Mouse (Mus musculus): ENCODE results near the gene Wdr13. TPM values are rescaled to one million over a fixed set of nuclear protein-coding genes. Genes with fewer than 3 reads are reported as not detected.

The Wdr13 gene
- polyA plus RNA-seq, 2 experiments: 4.4 to 14.5 TPM

DNA sequence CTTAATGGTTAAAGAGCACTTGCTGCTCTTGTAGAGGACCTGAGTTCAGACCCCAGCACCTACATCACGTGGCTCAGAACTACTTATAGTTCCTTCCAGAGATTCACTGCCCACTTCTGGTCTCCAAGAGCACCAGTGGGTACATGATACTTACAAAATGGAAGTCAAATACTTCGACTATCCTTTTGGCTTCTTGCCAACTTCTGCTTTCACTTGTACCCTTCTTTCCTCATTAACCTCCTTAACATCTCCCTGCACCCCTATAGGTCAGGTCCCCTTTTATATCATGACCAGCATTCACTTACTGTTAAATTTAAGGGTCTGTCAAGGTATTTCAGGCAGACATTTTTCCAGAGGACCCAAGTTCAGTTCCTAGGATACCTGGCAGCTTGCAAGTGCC, 3.2 kb upstream of the Wdr13 start:
- H3K36me3 ChIP-seq (replicated peaks; ENCODE audit: control insufficient read depth, insufficient read depth, low read depth): peaks cover 27% of the 10 kb centered on the region
- ATAC-seq (ENCODE audit: insufficient read depth): no peak
- no peak overlapping the region for H3K27ac ChIP-seq
- TF ChIP-seq CTCF (IDR thresholded peaks at IDR 0.05; ENCODE audit: low read depth) (no peak), EP300 (IDR thresholded peaks at IDR 0.05; ENCODE audit: low read depth) (no peak)
- H3K4me2 ChIP-seq (ENCODE audit: low read depth): no peak overlapping the region
- no peaks in the 10 kb centered on the region for H3K9me3 ChIP-seq (ENCODE audit: control insufficient read depth, low read length)
- WGBS (ENCODE audit: insufficient replicate concordance): 37% methylated on average over 2 of the region's 2 CpGs
- DNase-seq (ENCODE audit: low read depth in 3 of 3, low spot score in 3 of 3): no peak
- H3K27me3 ChIP-seq (ENCODE audit: control insufficient read depth, insufficient read depth, low read length): no peaks in the 10 kb centered on the region
- peaks cover 2 to 5% of the 10 kb centered on the region in 2 experiments; a peak in 2 of 4 replicates for H3K4me1 ChIP-seq (replicated peaks; ENCODE audit: control insufficient read depth in 2 of 2, insufficient read depth in 2 of 2, low read length in 1 of 2)
- no peak overlapping the region for H3K4me3 ChIP-seq (ENCODE audit: insufficient read depth in 1 of 2, low read depth in 2 of 2, low read length in 2 of 2)
- no peak overlapping the region for H3K9ac ChIP-seq (replicated peaks)

DNA sequence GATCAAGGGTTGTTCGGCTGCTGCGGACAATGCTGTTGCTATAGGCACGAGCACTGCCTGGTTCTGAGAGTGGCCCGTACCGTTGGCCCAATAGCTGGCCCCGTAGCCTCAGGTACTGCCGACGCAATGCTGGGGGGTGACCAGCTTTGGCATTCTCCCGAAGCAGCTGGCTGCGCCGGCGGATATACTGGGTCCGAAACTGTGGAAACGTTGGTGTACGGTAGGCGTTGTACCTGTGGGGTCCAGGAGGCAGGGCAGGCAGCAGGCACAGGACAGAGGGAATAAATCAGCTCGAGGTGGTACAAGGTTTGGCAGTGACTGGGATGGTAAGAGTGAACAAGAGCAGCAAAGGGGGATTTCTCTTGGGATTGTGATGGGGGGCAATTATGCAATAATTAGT, 1.3 kb downstream of the Wdr13 start:
- WGBS (ENCODE audit: insufficient replicate concordance): 78% methylated on average over 17 of the region's 17 CpGs
- H3K9ac ChIP-seq (replicated peaks): 0 out of 2 replicates have a peak overlapping the region, but pooled peaks have one; percentile 13
- DNase-seq (ENCODE audit: low read depth in 3 of 3, low spot score in 3 of 3) (no peak), ATAC-seq (ENCODE audit: insufficient read depth) (no peak)
- peaks cover 2 to 5% of the 10 kb centered on the region in 2 experiments; a peak in 2 of 4 replicates for H3K4me1 ChIP-seq (replicated peaks; ENCODE audit: control insufficient read depth in 2 of 2, insufficient read depth in 2 of 2, low read length in 1 of 2)
- no peaks in the 10 kb centered on the region; the same call in 1 of the 2 replicates for H3K36me3 ChIP-seq (replicated peaks; ENCODE audit: control insufficient read depth, insufficient read depth, low read depth)
- H3K4me3 ChIP-seq (ENCODE audit: insufficient read depth in 1 of 2, low read depth in 2 of 2, low read length in 2 of 2): peak overlapping the region; percentile 60 to 83
- H3K27me3 ChIP-seq (ENCODE audit: control insufficient read depth, insufficient read depth, low read length): no peaks in the 10 kb centered on the region
- TF ChIP-seq EP300 (IDR thresholded peaks at IDR 0.05; ENCODE audit: low read depth) (no peak), CTCF (IDR thresholded peaks at IDR 0.05; ENCODE audit: low read depth) (no peak)
- H3K4me2 ChIP-seq (ENCODE audit: low read depth): peak overlapping the region; percentile 88
- peak overlapping the region; percentile 59 for H3K27ac ChIP-seq
- no peaks in the 10 kb centered on the region for H3K9me3 ChIP-seq (ENCODE audit: control insufficient read depth, low read length)

DNA sequence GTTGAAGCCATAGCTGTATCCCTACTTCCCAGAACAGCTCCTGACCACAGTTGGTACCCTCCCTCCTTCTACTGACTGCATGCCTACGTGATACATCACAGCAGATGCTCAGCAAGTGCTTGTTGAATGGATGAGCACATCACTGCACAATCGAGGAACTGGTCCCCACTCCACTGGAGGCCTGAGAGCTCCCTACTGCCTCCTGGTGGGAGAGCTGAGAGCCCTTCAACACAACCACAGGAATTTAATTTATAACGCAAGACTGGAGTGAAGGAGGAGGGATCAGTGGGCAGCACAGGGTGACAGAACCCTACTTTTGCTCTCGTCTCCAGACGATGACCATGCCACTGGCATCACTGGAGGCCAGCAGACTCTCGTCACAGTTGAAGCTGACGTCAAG, 7.5 kb downstream of the Wdr13 start:
- H3K36me3 ChIP-seq (replicated peaks; ENCODE audit: control insufficient read depth, insufficient read depth, low read depth): no peaks in the 10 kb centered on the region; the same call in none of the 2 replicates

DNA sequence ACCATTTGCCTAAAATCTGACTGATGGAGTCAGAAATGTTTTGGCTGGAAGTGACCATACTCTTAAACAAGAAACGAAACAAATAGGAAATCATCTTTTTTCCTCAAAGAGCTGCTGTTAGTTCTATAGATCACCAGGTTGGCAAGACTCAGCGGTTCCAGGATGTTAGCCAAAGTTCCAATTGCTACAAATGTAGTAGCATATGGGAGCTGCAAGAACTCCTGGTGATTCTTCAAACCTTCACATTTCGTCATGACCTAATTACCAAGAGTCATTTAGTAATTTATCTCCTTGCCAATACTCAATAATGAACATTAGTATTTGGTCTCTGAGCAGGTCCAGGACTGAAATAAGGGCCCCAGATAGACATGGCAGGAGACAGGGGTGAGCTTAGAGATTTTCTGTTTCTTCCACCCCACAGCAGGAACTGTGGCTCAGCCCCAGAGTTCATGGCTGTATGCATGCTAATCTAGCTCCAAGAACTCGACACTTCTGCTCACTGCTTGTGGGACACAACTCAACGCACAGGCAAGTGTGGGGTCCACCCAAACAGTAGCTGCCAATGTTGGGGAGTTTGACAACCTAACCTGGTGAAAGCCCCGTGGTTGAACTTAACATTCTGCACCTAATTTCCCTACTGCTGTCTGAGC, 8.7 kb downstream of the Wdr13 start:
- no peak overlapping the region for H3K9ac ChIP-seq (replicated peaks)
- no peak for TF ChIP-seq EP300 (IDR thresholded peaks at IDR 0.05; ENCODE audit: low read depth)
- TF ChIP-seq CTCF (IDR thresholded peaks at IDR 0.05; ENCODE audit: low read depth): no peak

More for the DNA sequence above, 7.5 kb downstream of the Wdr13 start:
- Histone ChIP-seq H3K9ac (replicated peaks) (no peak overlapping the region), H3K4me2 (ENCODE audit: low read depth) (no peak overlapping the region), H3K27me3 (ENCODE audit: control insufficient read depth, insufficient read depth, low read length) (no peaks in the 10 kb centered on the region), H3K4me3 (ENCODE audit: insufficient read depth in 1 of 2, low read depth in 2 of 2, low read length in 2 of 2) (no peak overlapping the region), H3K27ac (no peak overlapping the region), H3K9me3 (ENCODE audit: control insufficient read depth, low read length) (no peaks in the 10 kb centered on the region), H3K4me1 (replicated peaks; ENCODE audit: control insufficient read depth in 2 of 2, insufficient read depth in 2 of 2, low read length in 1 of 2) (no peaks in the 10 kb centered on the region)
- TF ChIP-seq CTCF (IDR thresholded peaks at IDR 0.05; ENCODE audit: low read depth) (peak; percentile 63), EP300 (IDR thresholded peaks at IDR 0.05; ENCODE audit: low read depth) (no peak)
- ATAC-seq (ENCODE audit: insufficient read depth) (no peak), DNase-seq (ENCODE audit: low read depth in 3 of 3, low spot score in 3 of 3) (no peak)
- 63% methylated on average over 7 of the region's 7 CpGs for WGBS (ENCODE audit: insufficient replicate concordance)

DNA sequence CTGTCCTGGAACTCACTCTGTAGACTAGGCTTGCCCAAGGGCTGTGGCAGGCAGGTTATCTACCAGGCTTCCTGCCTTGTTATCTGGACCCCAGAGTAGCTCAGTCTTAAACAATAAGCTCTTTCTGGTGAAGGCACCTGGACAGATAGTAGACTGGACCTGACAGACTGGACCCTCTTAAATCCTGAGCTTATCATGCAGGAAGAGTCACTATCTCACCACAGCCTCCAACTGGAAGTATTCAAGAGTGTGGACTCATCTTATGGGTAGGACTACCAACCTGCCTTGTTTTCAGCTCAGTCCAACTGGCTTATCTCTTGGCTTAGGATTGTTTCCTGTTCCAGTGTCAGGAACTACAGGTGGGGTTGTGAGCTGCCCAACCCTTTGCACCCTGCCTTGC, 15.4 kb downstream of the Wdr13 start:
- Histone ChIP-seq H3K27me3 (ENCODE audit: control insufficient read depth, insufficient read depth, low read length) (no peaks in the 10 kb centered on the region), H3K36me3 (replicated peaks; ENCODE audit: control insufficient read depth, insufficient read depth, low read depth) (no peaks in the 10 kb centered on the region), H3K9ac (replicated peaks) (no peak overlapping the region), H3K4me1 (replicated peaks; ENCODE audit: control insufficient read depth in 2 of 2, insufficient read depth in 2 of 2, low read length in 1 of 2) (no peaks in the 10 kb centered on the region; a peak in 1 of 4 replicates), H3K27ac (no peak overlapping the region), H3K4me3 (ENCODE audit: insufficient read depth in 1 of 2, low read depth in 2 of 2, low read length in 2 of 2) (no peak overlapping the region), H3K4me2 (ENCODE audit: low read depth) (no peak overlapping the region), H3K9me3 (ENCODE audit: control insufficient read depth, low read length) (no peaks in the 10 kb centered on the region)
- DNase-seq (ENCODE audit: low read depth in 3 of 3, low spot score in 3 of 3) (no peak), ATAC-seq (ENCODE audit: insufficient read depth) (no peak)
- TF ChIP-seq EP300 (IDR thresholded peaks at IDR 0.05; ENCODE audit: low read depth) (no peak), CTCF (IDR thresholded peaks at IDR 0.05; ENCODE audit: low read depth) (no peak)

More for the DNA sequence above, 8.7 kb downstream of the Wdr13 start:
- 63% methylated on average over 6 of the region's 6 CpGs for WGBS (ENCODE audit: insufficient replicate concordance)
- Histone ChIP-seq H3K36me3 (replicated peaks; ENCODE audit: control insufficient read depth, insufficient read depth, low read depth) (no peaks in the 10 kb centered on the region; the same call in 1 of the 2 replicates), H3K4me3 (ENCODE audit: insufficient read depth in 1 of 2, low read depth in 2 of 2, low read length in 2 of 2) (no peak overlapping the region), H3K27ac (no peak overlapping the region), H3K9me3 (ENCODE audit: control insufficient read depth, low read length) (no peaks in the 10 kb centered on the region), H3K4me2 (ENCODE audit: low read depth) (no peak overlapping the region), H3K4me1 (replicated peaks; ENCODE audit: control insufficient read depth in 2 of 2, insufficient read depth in 2 of 2, low read length in 1 of 2) (no peaks in the 10 kb centered on the region), H3K27me3 (ENCODE audit: control insufficient read depth, insufficient read depth, low read length) (no peaks in the 10 kb centered on the region)
- ATAC-seq (ENCODE audit: insufficient read depth) (no peak), DNase-seq (ENCODE audit: low read depth in 3 of 3, low spot score in 3 of 3) (no peak)

Measured in liver, embryonic 14.5 days (tissue).